Mouse (Mus musculus): ENCODE results near the gene Mylk. TPM values are rescaled to one million over a fixed set of nuclear protein-coding genes. Genes with fewer than 3 reads are reported as not detected.

The Mylk gene
- polyA plus RNA-seq, 1 experiment from 2014 or later = 5.7 TPM

GRCm38 (mm10) chr16:34934486-34934885 is 189.5 kb downstream of the Mylk start:
- Histone ChIP-seq H3K4me1 (ENCODE audit: control insufficient read depth, insufficient read depth, low read length) (no peaks in the 10 kb centered on the region), H3K4me3 (ENCODE audit: low read depth, low read length) (no peak overlapping the region), H3K9ac (ENCODE audit: low read depth, low read length) (no peak overlapping the region), H3K27me3 (ENCODE audit: control insufficient read depth, insufficient read depth, low read depth, low read length) (no peaks in the 10 kb centered on the region), H3K27ac (ENCODE audit: low read length) (no peak overlapping the region), H3K9me3 (replicated peaks; ENCODE audit: control insufficient read depth, low read length, poor library complexity, severe bottlenecking) (no peaks in the 10 kb centered on the region), H3K4me2 (ENCODE audit: low read length) (no peak overlapping the region), H3K36me3 (ENCODE audit: control insufficient read depth, insufficient read depth, low read length) (no peaks in the 10 kb centered on the region)
- no peak for ATAC-seq
- 46% methylated on average over 6 of the region's 6 CpGs for WGBS

GRCm38 (mm10) chr16:34935514-34936338 is 190.7 kb downstream of the Mylk start:
- no peak overlapping the region for H3K4me3 ChIP-seq (ENCODE audit: low read depth, low read length)
- no peak overlapping the region for H3K4me2 ChIP-seq (ENCODE audit: low read length)
- H3K4me1 ChIP-seq (ENCODE audit: control insufficient read depth, insufficient read depth, low read length) = no peaks in the 10 kb centered on the region
- no peaks in the 10 kb centered on the region for H3K27me3 ChIP-seq (ENCODE audit: control insufficient read depth, insufficient read depth, low read depth, low read length)
- H3K9me3 ChIP-seq (replicated peaks; ENCODE audit: control insufficient read depth, low read length, poor library complexity, severe bottlenecking) = no peaks in the 10 kb centered on the region
- no peak overlapping the region for H3K27ac ChIP-seq (ENCODE audit: low read length)
- ATAC-seq = no peak
- 58% methylated on average over 9 of the region's 9 CpGs for WGBS
- no peaks in the 10 kb centered on the region for H3K36me3 ChIP-seq (ENCODE audit: control insufficient read depth, insufficient read depth, low read length)
- H3K9ac ChIP-seq (ENCODE audit: low read depth, low read length) = no peak overlapping the region

GRCm38 (mm10) chr16:34936339-34936810 is 191.4 kb downstream of the Mylk start:
- H3K9me3 ChIP-seq (replicated peaks; ENCODE audit: control insufficient read depth, low read length, poor library complexity, severe bottlenecking) = no peaks in the 10 kb centered on the region
- H3K9ac ChIP-seq (ENCODE audit: low read depth, low read length) = no peak overlapping the region
- no peak for ATAC-seq
- no peak overlapping the region for H3K27ac ChIP-seq (ENCODE audit: low read length)
- H3K4me2 ChIP-seq (ENCODE audit: low read length) = no peak overlapping the region
- no peaks in the 10 kb centered on the region for H3K4me1 ChIP-seq (ENCODE audit: control insufficient read depth, insufficient read depth, low read length)
- no peaks in the 10 kb centered on the region for H3K36me3 ChIP-seq (ENCODE audit: control insufficient read depth, insufficient read depth, low read length)
- no peaks in the 10 kb centered on the region for H3K27me3 ChIP-seq (ENCODE audit: control insufficient read depth, insufficient read depth, low read depth, low read length)
- no peak overlapping the region for H3K4me3 ChIP-seq (ENCODE audit: low read depth, low read length)
- WGBS = 49% methylated on average over 9 of the region's 9 CpGs

GRCm38 (mm10) chr16:34937611-34938010 is 192.6 kb downstream of the Mylk start:
- no peak overlapping the region for H3K4me3 ChIP-seq (ENCODE audit: low read depth, low read length)
- ATAC-seq = no peak
- no peak overlapping the region for H3K27ac ChIP-seq (ENCODE audit: low read length)
- H3K36me3 ChIP-seq (ENCODE audit: control insufficient read depth, insufficient read depth, low read length) = no peaks in the 10 kb centered on the region
- H3K9ac ChIP-seq (ENCODE audit: low read depth, low read length) = no peak overlapping the region
- H3K27me3 ChIP-seq (ENCODE audit: control insufficient read depth, insufficient read depth, low read depth, low read length) = no peaks in the 10 kb centered on the region
- 68% methylated on average over 4 of the region's 4 CpGs for WGBS
- no peak overlapping the region for H3K4me2 ChIP-seq (ENCODE audit: low read length)
- no peaks in the 10 kb centered on the region for H3K9me3 ChIP-seq (replicated peaks; ENCODE audit: control insufficient read depth, low read length, poor library complexity, severe bottlenecking)
- no peaks in the 10 kb centered on the region for H3K4me1 ChIP-seq (ENCODE audit: control insufficient read depth, insufficient read depth, low read length)

GRCm38 (mm10) chr16:34938248-34938647 is 193.2 kb downstream of the Mylk start:
- no peak for ATAC-seq
- Histone ChIP-seq H3K27me3 (ENCODE audit: control insufficient read depth, insufficient read depth, low read depth, low read length) (no peaks in the 10 kb centered on the region), H3K4me3 (ENCODE audit: low read depth, low read length) (no peak overlapping the region), H3K9ac (ENCODE audit: low read depth, low read length) (no peak overlapping the region), H3K4me1 (ENCODE audit: control insufficient read depth, insufficient read depth, low read length) (no peaks in the 10 kb centered on the region), H3K36me3 (ENCODE audit: control insufficient read depth, insufficient read depth, low read length) (no peaks in the 10 kb centered on the region), H3K27ac (ENCODE audit: low read length) (no peak overlapping the region), H3K4me2 (ENCODE audit: low read length) (no peak overlapping the region), H3K9me3 (replicated peaks; ENCODE audit: control insufficient read depth, low read length, poor library complexity, severe bottlenecking) (no peaks in the 10 kb centered on the region)
- WGBS = 79% methylated on average over 2 of the region's 2 CpGs

- H3K9me3 ChIP-seq (replicated peaks; ENCODE audit: control insufficient read depth, low read length, poor library complexity, severe bottlenecking) = no peaks in the 10 kb centered on the region
- no peak for ATAC-seq
- H3K4me3 ChIP-seq (ENCODE audit: low read depth, low read length) = no peak overlapping the region
- no peak overlapping the region for H3K9ac ChIP-seq (ENCODE audit: low read depth, low read length)
- H3K27ac ChIP-seq (ENCODE audit: low read length) = no peak overlapping the region
- H3K36me3 ChIP-seq (ENCODE audit: control insufficient read depth, insufficient read depth, low read length) = no peaks in the 10 kb centered on the region
- H3K4me2 ChIP-seq (ENCODE audit: low read length) = no peak overlapping the region
- no peaks in the 10 kb centered on the region for H3K27me3 ChIP-seq (ENCODE audit: control insufficient read depth, insufficient read depth, low read depth, low read length)
- WGBS = 86% methylated on average over 5 of the region's 5 CpGs
- H3K4me1 ChIP-seq (ENCODE audit: control insufficient read depth, insufficient read depth, low read length) = no peaks in the 10 kb centered on the region
These were observed 194.9 kb downstream of the Mylk start for GRCm38 (mm10) chr16:34939951-34940350.

- Histone ChIP-seq H3K4me3 (ENCODE audit: low read depth, low read length) (no peak overlapping the region), H3K9me3 (replicated peaks; ENCODE audit: control insufficient read depth, low read length, poor library complexity, severe bottlenecking) (no peaks in the 10 kb centered on the region), H3K27ac (ENCODE audit: low read length) (no peak overlapping the region), H3K9ac (ENCODE audit: low read depth, low read length) (no peak overlapping the region), H3K4me1 (ENCODE audit: control insufficient read depth, insufficient read depth, low read length) (no peaks in the 10 kb centered on the region), H3K4me2 (ENCODE audit: low read length) (no peak overlapping the region), H3K27me3 (ENCODE audit: control insufficient read depth, insufficient read depth, low read depth, low read length) (no peaks in the 10 kb centered on the region), H3K36me3 (ENCODE audit: control insufficient read depth, insufficient read depth, low read length) (no peaks in the 10 kb centered on the region)
- ATAC-seq = no peak
- 78% methylated on average over 5 of the region's 5 CpGs for WGBS
These were observed 195.4 kb downstream of the Mylk start for GRCm38 (mm10) chr16:34940363-34940762.

- Histone ChIP-seq H3K27me3 (ENCODE audit: control insufficient read depth, insufficient read depth, low read depth, low read length) (no peaks in the 10 kb centered on the region), H3K36me3 (ENCODE audit: control insufficient read depth, insufficient read depth, low read length) (no peaks in the 10 kb centered on the region), H3K9ac (ENCODE audit: low read depth, low read length) (no peak overlapping the region), H3K4me3 (ENCODE audit: low read depth, low read length) (no peak overlapping the region), H3K9me3 (replicated peaks; ENCODE audit: control insufficient read depth, low read length, poor library complexity, severe bottlenecking) (no peaks in the 10 kb centered on the region), H3K27ac (ENCODE audit: low read length) (no peak overlapping the region), H3K4me2 (ENCODE audit: low read length) (no peak overlapping the region), H3K4me1 (ENCODE audit: control insufficient read depth, insufficient read depth, low read length) (no peaks in the 10 kb centered on the region)
- no peak for ATAC-seq
- 66% methylated on average over 3 of the region's 3 CpGs for WGBS
These were observed 196.9 kb downstream of the Mylk start for GRCm38 (mm10) chr16:34941915-34942314.

GRCm38 (mm10) chr16:34946301-34946700 is 201.3 kb downstream of the Mylk start:
- H3K4me3 ChIP-seq (ENCODE audit: low read depth, low read length) = no peak overlapping the region
- H3K9ac ChIP-seq (ENCODE audit: low read depth, low read length) = no peak overlapping the region
- 96% methylated on average over 3 of the region's 3 CpGs for WGBS
- H3K36me3 ChIP-seq (ENCODE audit: control insufficient read depth, insufficient read depth, low read length) = no peaks in the 10 kb centered on the region
- no peak overlapping the region for H3K27ac ChIP-seq (ENCODE audit: low read length)
- no peak for ATAC-seq
- H3K27me3 ChIP-seq (ENCODE audit: control insufficient read depth, insufficient read depth, low read depth, low read length) = no peaks in the 10 kb centered on the region
- H3K9me3 ChIP-seq (replicated peaks; ENCODE audit: control insufficient read depth, low read length, poor library complexity, severe bottlenecking) = no peaks in the 10 kb centered on the region
- no peak overlapping the region for H3K4me2 ChIP-seq (ENCODE audit: low read length)
- no peaks in the 10 kb centered on the region for H3K4me1 ChIP-seq (ENCODE audit: control insufficient read depth, insufficient read depth, low read length)

Data from midbrain, embryonic 16.5 days (tissue).